Mouse (Mus musculus) cerebellum, postnatal 10 days (tissue): Measurements from ENCODE around the gene Reg1.
"Not testable (repeated sequence)": the region's sequence is repeated elsewhere in the genome, so short reads cannot be mapped to it uniquely, and the experiment has no call there.

Experiments
- DNase-seq, 2 experiments: peaks; one replicate each; pipeline ENCODE4 v3.0.0; 2021; ENCODE audit warnings: mixed read lengths in 2 of 2

The Reg1 gene

DNA sequence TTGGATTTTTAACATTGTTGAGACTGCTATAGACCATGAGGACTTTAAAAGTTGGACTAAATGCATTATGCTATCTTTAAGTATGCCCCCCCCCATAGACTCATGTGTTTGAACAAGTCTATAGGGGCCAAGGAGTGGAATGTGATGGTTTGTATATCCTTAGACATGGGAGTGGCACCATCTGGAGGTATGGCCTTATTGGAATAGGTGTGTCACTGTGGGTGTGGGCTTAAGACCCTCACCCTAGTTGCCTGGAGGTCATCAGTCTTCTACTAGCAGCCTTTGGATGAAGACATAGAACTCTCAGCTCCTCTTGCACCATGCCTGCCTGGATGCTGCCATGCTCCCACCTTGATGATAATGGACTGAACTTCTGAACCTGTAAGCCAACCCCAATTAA, at the start of gene Reg1:
Gene Reg1 (plus strand): TSS at position 301 of the 400 bp plus-strand sequence.
- not testable (repeated sequence) for DNase-seq

DNA sequence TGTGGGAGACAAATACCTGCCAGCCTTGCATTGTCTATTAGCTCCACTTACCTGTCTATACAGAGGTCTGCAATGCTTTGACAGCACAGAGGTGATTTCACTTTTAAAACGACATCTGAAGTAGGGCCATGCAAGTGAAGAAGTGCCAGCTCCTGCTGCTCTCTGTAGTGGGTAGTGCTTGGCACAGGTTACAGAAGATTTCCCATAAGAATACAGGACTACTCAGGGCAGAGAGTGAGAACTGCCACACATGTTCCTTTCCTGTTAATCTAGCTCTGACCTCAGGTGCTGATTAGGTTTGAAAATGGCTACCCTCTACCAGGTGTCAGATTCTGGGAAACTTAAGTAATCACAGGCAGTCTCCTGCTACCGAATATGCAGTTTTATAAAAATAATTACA, 43.7 kb upstream of the Reg1 start, which contains the start of gene Reg3d:
Gene Reg3d (minus strand): TSS at position 101 of the 400 bp plus-strand sequence.
- peak in 1 of 2 experiments; percentile 1 for DNase-seq

DNA sequence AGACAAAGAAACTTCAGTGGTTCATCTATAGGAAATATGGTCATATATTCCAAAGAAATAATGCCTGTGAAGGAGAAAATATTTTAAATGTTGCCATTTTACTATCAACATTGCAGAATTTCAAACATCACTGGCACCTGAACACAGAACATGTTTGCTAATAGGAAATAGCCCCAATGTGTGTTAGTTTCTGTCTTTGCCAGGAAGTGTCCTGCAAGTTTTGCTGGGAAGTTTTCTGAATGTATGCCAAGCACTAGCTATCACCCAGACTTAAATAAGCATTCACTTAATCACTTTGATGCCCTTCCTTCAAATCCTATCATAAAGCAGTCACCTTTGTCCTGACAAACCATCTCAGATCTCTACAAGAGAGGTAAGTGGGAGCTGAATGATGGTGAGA, 42.1 kb upstream of the Reg1 start, which contains the start of gene Reg3a:
Gene Reg3a (plus strand): TSS at position 301 of the 400 bp plus-strand sequence.
- DNase-seq: no peak

DNA sequence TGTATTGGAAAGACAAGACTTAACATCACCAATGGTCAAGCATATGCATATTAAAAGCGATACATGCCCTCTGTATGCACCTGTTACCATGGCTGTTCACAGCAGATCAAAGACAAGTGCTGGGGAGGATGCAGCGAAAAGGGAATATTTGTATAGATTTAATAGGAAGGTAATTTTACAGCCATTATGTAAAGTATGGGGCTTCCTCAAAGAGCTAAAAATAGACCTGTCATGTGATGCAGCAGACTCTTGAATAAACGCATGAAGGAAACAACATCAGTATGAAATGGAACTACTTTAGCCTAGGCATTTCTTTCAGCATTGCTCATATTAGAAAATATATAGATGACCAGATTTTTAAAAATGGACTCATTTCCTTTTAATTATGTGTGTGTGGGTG, 36.9 kb upstream of the Reg1 start:
- DNase-seq: no peak

DNA sequence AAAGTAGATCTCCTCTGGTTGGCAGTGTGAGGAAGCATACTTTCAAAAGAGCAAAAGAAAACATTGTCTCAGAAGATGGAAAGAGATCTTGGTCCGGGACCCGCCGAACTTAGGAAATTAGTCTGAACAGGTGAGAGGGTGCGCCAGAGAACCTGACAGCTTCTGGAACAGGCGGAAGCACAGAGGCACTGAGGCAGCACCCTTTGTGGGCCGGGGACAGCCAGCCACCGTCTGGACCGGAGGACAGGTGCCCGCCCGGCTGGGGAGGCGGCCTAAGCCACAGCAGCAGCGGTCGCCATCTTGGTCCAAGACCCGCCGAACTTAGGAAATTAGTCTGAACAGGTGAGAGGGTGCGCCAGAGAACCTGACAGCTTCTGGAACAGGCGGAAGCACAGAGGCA, 27.2 kb upstream of the Reg1 start, which contains the start of gene Reg2:
Gene Reg2 (plus strand): TSS at position 301 of the 400 bp plus-strand sequence.
- not testable (repeated sequence) for DNase-seq

DNA sequence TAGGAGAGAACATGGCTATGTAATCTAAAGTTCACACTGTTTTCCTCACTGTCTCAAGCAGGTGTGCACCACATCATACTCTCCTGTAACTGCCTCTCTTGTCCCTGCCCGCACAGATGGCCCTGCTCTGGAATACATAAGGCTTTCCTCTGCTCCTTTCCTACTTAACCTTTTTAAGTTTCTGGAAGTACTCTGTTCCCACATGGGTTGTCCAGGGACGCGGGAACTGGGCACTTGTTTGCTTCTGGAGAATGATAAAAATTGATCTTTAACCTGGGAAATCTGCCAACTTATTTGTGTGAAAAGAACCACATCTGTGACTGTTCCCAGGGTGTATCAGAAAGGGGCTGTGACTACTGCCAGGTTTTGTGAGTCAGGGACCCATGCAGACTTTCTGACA, 3.0 kb downstream of the Reg1 start:
- DNase-seq: no peak

DNA sequence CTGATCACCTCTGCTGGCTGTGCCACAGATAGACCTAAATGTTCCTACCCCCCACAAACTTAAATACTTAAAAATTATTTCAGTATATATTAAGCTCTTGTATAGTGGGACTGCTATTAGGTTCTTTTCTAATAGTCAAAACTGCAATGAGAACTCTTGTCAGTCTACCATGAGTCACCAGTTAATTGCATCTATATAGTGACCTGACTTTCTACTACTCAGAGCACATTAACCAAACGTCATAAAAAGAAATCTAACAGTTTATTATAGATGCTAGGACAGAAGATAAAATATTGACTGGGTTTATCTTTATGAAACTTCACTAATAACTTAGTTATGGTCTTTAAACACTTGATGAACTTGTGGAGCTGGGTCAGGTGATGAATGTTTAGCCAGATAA, 24.7 kb downstream of the Reg1 start:
- no peak for DNase-seq

DNA sequence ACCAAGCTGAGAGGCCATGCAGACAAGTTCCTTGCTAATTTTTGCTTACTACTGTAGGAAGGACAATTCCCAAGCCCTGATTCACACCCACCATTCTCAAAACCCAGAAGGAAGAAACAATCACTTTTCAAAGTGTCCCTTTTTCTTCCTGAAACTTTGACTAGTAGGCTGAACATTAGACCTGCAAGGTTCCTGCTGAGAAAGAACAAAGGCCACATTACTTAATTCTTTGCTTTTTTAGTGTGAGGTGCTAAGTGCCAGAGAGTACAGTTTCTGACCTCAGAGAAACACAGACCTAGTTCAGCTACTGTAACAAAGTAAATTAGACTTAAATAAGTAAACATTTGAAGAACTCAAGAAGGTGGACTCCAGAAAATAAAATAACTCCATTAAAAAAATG, 25.9 kb downstream of the Reg1 start:
- DNase-seq: no peak

DNA sequence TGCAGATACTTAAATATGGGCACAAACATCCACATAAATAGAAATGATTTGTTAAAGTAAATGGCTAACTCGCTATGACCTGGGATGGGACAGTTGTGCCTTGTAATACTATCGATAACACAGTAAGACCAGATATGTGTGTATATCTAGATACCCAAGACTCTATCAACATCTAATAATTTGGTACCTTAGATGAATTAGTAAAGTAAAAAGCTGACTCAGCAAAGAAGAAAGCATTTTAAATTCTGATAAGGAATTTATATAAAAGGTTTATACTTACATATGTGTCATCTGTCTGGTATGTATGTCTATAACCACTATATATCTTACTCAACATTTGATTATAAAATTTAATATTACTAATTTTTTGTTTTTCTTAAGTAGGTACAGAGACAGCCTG, 30.3 kb downstream of the Reg1 start:
- DNase-seq: no peak

DNA sequence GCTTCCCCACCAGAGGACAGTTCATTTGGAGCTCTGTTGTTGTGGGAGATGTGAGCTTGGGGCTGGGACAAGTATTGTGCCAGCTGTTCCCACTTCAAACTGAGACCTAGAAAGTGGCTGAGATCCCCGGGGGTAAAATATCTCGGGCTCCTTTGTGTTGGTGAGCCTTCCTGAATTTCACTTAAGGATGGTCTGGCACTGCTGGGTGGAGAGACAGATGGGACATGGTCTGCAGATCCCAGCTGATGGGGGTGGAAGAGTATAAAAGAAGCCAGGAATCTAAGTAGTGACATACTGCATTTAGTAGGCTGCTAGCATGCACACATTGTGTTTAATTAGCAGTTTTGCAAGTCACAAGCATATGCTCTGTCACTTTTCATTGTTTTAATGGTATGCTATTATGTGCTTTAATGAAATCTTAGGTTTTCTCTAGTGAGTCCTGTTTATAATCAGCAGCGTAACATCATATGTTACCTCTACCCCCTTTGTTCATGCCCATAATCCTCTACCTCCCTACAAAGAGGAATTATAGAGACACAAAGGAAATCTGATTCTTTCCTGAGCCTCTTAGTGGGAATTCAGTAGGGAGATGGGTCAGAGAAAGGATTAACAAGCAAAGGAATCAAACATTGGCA, 37.8 kb downstream of the Reg1 start:
- DNase-seq: peak; percentile 7 to 10

DNA sequence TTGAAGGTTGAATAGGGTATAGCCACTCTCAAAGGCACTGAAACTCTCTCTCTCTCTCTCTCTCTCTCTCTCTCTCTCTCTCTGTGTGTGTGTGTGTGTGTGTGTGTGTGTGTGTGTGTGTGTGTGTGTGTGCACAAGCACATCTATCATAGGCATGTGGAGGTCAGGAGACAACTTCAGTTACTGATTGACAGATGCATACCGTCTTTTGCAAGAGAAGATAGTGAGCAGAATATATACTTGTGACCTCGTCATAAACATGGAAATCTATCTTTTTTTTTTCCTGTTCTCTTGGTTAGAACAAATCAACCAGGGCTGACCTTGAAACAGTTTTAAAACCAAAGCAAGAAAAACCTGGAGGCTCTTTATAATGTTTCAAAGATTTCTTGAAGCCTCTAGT, 39.8 kb downstream of the Reg1 start:
- DNase-seq: no peak

DNA sequence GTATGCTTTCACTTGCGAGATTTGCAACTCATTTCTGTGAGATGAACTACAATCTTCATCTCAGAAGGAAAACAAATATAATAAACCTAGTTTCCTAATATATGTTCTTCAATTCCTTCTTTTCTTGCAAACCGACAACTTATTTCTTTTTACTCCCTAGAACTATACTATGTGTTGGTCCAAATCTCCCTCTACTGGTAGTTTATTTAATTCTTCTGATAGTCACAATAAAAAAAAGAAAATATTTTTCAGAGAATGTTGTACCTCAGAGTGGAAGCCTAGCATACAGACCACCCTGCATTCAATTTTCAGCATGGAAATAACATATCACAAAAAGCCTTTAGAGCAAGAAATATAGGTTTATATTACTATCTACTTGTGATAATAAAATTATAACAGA, 40.8 kb downstream of the Reg1 start:
- DNase-seq: no peak

DNA sequence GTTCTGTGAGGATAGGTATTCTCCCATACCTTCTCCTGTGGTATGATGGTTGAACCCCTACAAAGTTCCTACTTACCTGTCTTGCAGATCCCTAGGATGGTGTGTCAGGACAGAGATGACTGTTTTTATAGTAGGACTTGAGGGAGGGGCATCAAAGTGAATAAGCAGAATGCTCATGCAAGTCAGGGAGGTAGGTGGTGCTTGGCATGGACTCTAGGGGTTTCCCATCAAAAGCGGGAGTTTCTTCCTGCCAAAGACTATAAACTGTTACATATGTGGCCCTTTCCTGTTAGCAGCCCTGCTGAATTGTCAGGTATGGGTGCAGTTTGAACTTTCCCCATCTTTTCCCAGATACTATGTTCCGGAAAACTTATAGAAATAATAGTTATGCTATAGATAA, 46.3 kb downstream of the Reg1 start, which contains the start of gene Reg3g:
Gene Reg3g (minus strand): TSS at position 101 of the 400 bp plus-strand sequence.
- DNase-seq: no peak

DNA sequence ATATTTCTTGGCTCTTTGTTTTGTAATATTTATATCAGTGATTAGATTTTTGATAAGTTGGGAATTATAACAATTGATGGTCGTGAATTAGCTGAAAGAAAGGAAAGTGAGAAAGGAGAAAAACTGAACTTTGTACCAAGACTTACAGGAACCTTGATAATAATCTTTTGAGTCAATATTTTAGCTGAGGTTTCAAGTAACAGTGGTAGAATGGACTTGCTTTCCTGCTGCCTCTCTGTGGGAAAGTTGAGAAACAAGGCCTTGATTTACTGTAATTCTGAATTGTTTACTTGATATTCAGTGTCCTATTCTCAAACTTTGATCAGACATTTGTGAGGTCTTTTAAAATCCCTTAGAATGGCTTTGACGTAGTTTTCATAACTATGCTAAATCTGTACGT, 46.8 kb downstream of the Reg1 start:
- DNase-seq: no peak
